Mouse (Mus musculus): Measurements from ENCODE around the gene Ptpn4.

Ptpn4 gene

DNA sequence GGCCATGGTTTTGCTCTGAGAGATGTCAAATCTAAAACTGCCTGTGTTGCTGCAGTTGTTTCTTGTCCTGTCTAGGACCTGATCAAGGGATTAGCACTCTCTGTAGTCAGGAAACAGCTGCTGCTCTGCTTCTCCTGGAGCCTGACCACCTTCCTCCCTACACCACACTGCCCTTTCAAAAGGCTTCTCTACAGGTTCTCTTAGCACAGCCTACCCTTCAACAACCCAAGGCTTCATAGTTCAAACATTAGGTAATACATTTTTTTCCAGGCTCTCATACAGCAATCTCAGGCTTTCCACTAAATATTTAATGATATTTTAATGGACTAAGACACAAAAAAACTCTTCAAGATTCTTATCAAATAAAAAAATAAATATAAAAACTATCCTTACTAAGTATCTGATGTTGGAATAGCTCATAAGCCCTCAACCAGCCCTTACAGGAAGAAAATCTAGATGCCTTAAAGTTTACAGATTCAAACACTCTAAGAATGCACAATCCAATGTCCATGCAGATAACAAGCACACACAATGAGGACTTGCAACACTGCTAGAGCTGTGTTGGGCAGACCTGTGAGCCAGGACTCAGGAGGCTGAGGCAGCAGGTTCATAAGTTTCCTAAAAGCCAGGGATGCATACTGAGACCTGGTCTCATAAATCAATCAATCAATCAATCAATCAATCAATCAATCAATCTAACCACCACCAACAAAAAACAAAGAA is 196.2 kb downstream of the Ptpn4 start:
- no peak for DNase-seq (ENCODE audit: low spot score)

DNA sequence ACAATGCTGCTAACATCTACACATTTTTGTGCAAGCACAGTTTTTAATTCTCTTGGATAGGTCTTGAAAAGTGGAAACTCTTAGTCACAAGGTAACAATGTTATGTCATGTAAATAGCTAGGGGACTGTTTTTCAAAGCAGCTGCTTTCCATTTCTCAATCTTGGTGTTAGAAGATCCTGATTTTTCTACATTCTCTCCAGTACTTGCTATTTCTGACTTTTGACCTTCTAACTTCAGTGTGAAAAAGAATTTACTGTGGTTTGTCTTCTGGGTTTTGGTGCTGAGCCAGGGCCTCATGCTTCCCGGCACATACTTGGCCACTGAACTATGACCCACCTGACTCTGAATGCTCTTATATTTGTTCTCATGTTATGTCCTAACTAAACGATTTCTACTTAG is 197.4 kb downstream of the Ptpn4 start:
- no peak for DNase-seq (ENCODE audit: low spot score)

DNA sequence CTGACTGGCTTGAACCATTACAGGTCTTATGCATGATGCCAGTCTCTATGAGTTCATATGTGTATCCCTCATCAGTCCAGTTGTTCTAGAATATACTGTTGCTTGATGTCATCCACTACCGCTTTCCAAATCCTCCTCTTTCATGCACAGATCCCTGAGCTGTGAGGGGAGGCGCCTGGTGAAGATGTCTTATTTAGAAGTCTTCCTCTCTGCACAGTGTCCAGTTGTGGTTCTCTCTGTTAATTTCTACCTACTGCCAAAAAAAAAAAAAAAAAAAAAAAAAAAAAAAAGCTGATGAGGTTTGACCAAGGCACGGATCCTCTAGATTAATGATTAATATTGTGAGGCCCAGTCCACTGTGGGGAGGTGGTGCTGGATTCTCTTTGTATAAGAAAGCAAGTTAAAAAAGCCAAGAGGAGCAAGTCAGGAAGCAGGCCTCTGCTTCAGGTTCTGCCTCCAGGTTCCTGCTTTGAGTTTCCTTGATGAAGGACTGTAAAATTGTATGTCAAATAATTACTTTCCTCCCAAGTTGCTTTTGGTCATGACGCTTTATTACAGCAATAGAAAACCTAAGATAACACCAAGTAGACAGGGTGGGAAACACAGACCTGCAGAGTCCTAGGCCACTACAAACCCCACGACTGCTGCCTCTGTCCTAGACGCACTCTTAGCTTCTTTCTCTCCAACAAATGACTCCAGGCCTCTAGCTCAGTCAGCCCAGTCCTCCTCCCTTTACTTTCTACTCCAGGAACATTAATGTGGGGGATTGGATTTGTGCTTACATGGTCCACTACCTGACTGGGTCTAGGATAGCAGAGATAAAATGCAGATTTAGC is 200.0 kb downstream of the Ptpn4 start:
- DNase-seq (ENCODE audit: low spot score) = no peak

DNA sequence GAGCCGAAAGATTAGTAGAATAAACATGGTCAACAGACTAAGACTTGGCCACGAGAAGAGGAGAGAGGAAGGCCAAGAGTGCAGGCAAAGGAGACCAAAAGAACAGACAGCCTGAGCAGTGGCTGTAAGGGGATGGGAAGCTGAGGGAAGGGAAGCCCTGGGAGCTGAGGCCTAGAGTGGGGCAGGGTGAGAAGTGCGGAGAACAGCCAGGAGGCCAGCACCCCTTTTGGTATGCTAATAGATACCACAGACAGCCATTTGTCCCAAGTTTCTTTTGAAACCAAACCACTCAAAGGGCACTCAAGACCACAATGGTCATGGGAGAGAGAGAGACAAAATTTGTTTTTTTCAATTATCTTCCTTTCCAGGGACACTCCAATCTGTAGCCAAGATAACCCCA is 202.7 kb downstream of the Ptpn4 start:
- DNase-seq (ENCODE audit: low spot score) = no peak

DNA sequence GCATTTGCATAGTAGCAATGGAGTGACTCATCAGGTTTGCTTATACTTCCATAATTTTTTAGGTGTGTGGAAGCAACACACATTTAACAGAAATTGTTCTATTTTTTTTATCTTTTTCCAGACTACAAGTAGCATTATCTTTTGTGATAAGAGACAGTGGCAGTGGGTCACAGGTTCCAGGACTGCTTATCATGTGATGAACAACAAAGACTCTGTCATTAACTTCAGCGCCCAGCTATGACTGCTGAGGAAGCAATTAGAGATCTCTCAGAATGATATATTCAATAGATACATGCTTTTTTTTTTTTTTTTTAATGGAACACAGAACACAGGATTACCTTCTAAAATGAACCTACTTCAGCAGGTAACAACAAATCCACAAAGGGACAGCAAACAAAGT is 207.0 kb downstream of the Ptpn4 start:
- DNase-seq (ENCODE audit: low spot score) = no peak

DNA sequence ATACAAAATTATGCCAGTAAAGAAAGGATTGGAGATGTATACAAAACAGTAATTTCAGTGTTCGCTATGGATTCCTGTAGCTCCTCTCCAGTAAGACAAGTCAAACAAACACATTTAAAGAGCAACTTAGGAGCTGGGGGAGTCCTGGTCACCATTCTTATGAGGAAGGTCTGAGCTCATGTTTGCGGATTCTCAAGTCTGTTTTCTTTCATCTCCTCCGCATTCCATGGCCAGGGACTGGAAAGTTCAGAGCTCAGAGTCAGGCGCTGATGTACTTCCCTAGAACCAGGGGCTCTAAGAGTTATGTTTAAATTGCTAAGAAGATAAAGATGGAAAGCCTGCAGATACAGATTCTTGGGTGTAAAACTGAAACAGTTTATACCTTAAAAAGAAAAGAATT is 210.6 kb downstream of the Ptpn4 start:
- DNase-seq (ENCODE audit: low spot score) = no peak

DNA sequence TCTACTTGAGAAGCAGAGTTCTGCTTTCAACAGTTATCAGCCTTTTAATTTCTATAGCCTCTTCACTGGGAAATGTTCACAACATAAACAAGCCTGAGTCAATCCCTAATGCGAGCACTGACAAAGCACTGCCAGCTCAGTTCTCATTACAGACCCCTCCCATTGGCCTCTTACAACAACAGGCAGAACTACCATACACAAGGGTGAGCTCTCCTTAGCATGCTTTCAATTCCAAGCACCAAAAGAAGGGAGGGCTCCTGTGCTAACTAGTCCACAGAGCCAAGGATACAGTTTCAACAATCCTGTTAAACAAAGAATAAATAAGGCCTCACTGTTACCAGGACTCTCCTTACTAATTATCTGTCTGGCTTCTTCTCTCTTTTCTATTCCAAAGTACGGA is 213.0 kb downstream of the Ptpn4 start:
- no peak for DNase-seq (ENCODE audit: low spot score)

DNA sequence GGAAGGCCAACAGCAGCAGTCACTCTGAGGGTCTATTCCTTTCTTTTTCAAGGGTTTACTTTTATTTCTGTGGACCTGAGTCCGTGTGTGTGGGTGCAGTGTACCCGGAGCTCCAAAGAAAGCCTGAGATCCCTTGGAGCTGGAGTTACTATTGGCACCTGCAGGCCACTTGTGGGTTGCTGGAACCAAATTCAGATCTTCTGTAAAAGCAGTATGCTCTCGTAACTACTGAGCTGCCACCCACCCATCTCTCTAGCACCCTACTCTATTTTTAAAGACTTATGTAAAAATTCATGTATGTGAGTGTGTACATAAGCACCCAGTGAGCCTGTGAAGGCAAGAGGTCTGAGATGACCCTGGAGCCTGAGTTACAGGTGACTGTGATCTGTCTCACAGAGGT is 232.0 kb downstream of the Ptpn4 start:
- no peak for DNase-seq (ENCODE audit: low spot score)

All from ovary, postnatal 10 days (tissue).